Mouse (Mus musculus) liver, embryonic 14.5 days (tissue): ENCODE measurements around the gene Gpd1. TPM values are rescaled to one million over a fixed set of nuclear protein-coding genes. Genes with fewer than 3 reads are reported as not detected.
"Not testable (repeated sequence)": the region's sequence is repeated elsewhere in the genome, so short reads cannot be mapped to it uniquely, and the experiment has no call there.

Experiments used
- ATAC-seq: fragments of 200-750 bp; cut with Nextera tagmentation; 2 replicates; pipeline ENCODE4 v1.8.0; 2017; ENCODE audit warnings: moderate number of reproducible peaks, mild to moderate bottlenecking, moderate library complexity; ENCODE audit not compliant: insufficient read depth
- DNase-seq, 3 experiments: peaks; one replicate each; pipeline ENCODE4 v3.0.0-alpha.2; 2012 to 2013; ENCODE audit warnings: low read depth in 3 of 3, low spot score in 3 of 3
- H3K27ac ChIP-seq: fragments of 300-500 bp; sonication (generic); 2 replicates; pipeline ENCODE4 v1.5.1; 2014; ENCODE audit warnings: moderate library complexity, mild to moderate bottlenecking, control low read depth, inconsistent platforms
- H3K27me3 ChIP-seq: fragments of 300-500 bp; sonication (generic); 2 replicates; pipeline ENCODE4 v1.6.1; 2014; ENCODE audit warnings: mild to moderate bottlenecking, low read length, moderate library complexity; ENCODE audit not compliant: control insufficient read depth, insufficient read depth
- H3K36me3 ChIP-seq: fragments of 300-500 bp; sonication (generic); replicated peaks from 2 replicates; pipeline ENCODE4 v1.6.1; 2014; ENCODE audit warnings: low read depth; ENCODE audit not compliant: control insufficient read depth, insufficient read depth
- H3K4me1 ChIP-seq, 2 experiments: fragments of 200-500 bp in 1 of 2; fragments of 300-500 bp in 1 of 2; sonication (generic) in 1 of 2; replicated peaks; 2 replicates each; pipeline ENCODE4 v1.6.1; 2012 to 2014; ENCODE audit warnings: antibody characterized with exemption in 1 of 2, inconsistent platforms in 1 of 2, low read length in 1 of 2; ENCODE audit not compliant: control insufficient read depth in 2 of 2, insufficient read depth in 2 of 2
- H3K4me2 ChIP-seq: fragments of 300-500 bp; sonication (generic); 2 replicates; pipeline ENCODE4 v1.6.1; 2014; ENCODE audit warnings: low read depth, mild to moderate bottlenecking, control low read depth, moderate library complexity
- H3K4me3 ChIP-seq, 2 experiments: fragments of 200-500 bp in 1 of 2; fragments of 300-500 bp in 1 of 2; sonication (generic) in 1 of 2; 2 replicates each; pipeline ENCODE4 v1.5.1; 2012 to 2014; ENCODE audit warnings: low read depth in 2 of 2, low read length in 2 of 2, mild to moderate bottlenecking in 2 of 2, control low read depth in 1 of 2, inconsistent platforms in 1 of 2, moderate library complexity in 1 of 2; ENCODE audit not compliant: insufficient read depth in 1 of 2
- H3K9ac ChIP-seq: fragments of 300-500 bp; sonication (generic); replicated peaks from 2 replicates; pipeline ENCODE4 v1.6.1; 2014; ENCODE audit warnings: mild to moderate bottlenecking, control low read depth, moderate library complexity
- H3K9me3 ChIP-seq: fragments of 300-500 bp; sonication (generic); 2 replicates; pipeline ENCODE4 v1.6.1; 2016; ENCODE audit warnings: low read length, mixed read lengths; ENCODE audit not compliant: control insufficient read depth
- CTCF ChIP-seq: IDR thresholded peaks from 2 replicates; pipeline ENCODE4 v1.5.1; 2016; ENCODE audit warnings: antibody characterized with exemption, low read depth, control low read depth
- EP300 ChIP-seq: IDR thresholded peaks from 2 replicates; pipeline ENCODE4 v1.6.1; 2016; ENCODE audit warnings: antibody characterized with exemption, low read depth
- WGBS: fragments of 180-500 bp; shearing (Covaris S2); extraction: QIAGEN DNeasy Blood & Tissue Kit; methylation state at CpG from one replicate; pipeline ENCODE4 v1.1.7; 2014; ENCODE audit not compliant: insufficient replicate concordance; 5-methylcytosine and 5-hydroxymethylcytosine counted together
- polyA plus RNA-seq, 2 experiments: library from polyadenylated mRNA; depleted of rRNA in 1 of 2; stranded (reverse) in 1 of 2; unstranded in 1 of 2; fragments of >200 nt; fragmentation: Nextera tagmentation in 1 of 2; extraction: Ambion mirVana in 1 of 2; gene quantifications; 2 replicates each; pipeline versions ENCODE4 v1.2.1 to v1.2.3; 2012 to 2014

Gene Gpd1
- polyA plus RNA-seq, 2 experiments, result 5.2 to 8.1 TPM

- no peak for ATAC-seq
These were observed 53.7 kb downstream of the Gpd1 start for GRCm38 (mm10) chr15:99771004-99771500.

GRCm38 (mm10) chr15:99771601-99772276 is 54.4 kb downstream of the Gpd1 start:
- under 1% methylated on average over 59 of the region's 59 CpGs for WGBS
- no peak for DNase-seq
- peaks cover 5% of the 10 kb centered on the region in 2 experiments; a peak in 2 of 4 replicates for H3K4me1 ChIP-seq
- H3K9me3 ChIP-seq, result no peaks in the 10 kb centered on the region
- peak overlapping the region; percentile 84 for H3K4me2 ChIP-seq
- H3K27ac ChIP-seq, result no peak overlapping the region
- no peaks in the 10 kb centered on the region for H3K36me3 ChIP-seq
- TF ChIP-seq CTCF (no peak), EP300 (no peak)
- peak overlapping the region; percentile 45 for H3K9ac ChIP-seq
- peak overlapping the region; percentile 64 to 65 for H3K4me3 ChIP-seq
- peak; percentile 44 for ATAC-seq
- H3K27me3 ChIP-seq, result no peaks in the 10 kb centered on the region

More at GRCm38 (mm10) chr15:99771004-99771500, 53.7 kb downstream of the Gpd1 start:
- Histone ChIP-seq H3K36me3 (no peaks in the 10 kb centered on the region), H3K4me2 (peak overlapping the region; percentile 84), H3K4me1 (peaks cover 5% of the 10 kb centered on the region in 2 experiments; a peak in 2 of 4 replicates), H3K27ac (no peak overlapping the region), H3K9ac (no peak overlapping the region), H3K4me3 (peak overlapping the region; percentile 64 to 65), H3K9me3 (no peaks in the 10 kb centered on the region), H3K27me3 (no peaks in the 10 kb centered on the region)
- no peak for DNase-seq
- TF ChIP-seq CTCF (no peak), EP300 (no peak)
- 5% methylated on average over 5 of the region's 5 CpGs for WGBS

- DNase-seq (peak; percentile 35 to 49 (median 41)), ATAC-seq (peak; percentile 86)
- Histone ChIP-seq H3K4me3 (peak overlapping the region; percentile 64 to 65), H3K36me3 (no peaks in the 10 kb centered on the region), H3K4me2 (peak overlapping the region; percentile 84), H3K9ac (peak overlapping the region; percentile 45), H3K9me3 (no peaks in the 10 kb centered on the region), H3K27me3 (no peaks in the 10 kb centered on the region), H3K27ac (no peak overlapping the region), H3K4me1 (peaks cover 5% of the 10 kb centered on the region in 2 experiments; a peak in 2 of 4 replicates)
- TF ChIP-seq CTCF (0 out of 2 replicates have a peak, but pooled peaks have one; percentile 1), EP300 (no peak)
- under 1% methylated on average over 40 of the region's 41 CpGs for WGBS
These were observed 55.1 kb downstream of the Gpd1 start for GRCm38 (mm10) chr15:99772277-99772880.

GRCm38 (mm10) chr15:99772881-99772924 is 55.4 kb downstream of the Gpd1 start, which contains the start of gene Cers5:
Gene Cers5, minus strand, starts transcription at chr15:99772885.
- not testable (repeated sequence) for H3K27me3 ChIP-seq, H3K27ac ChIP-seq, H3K4me1 ChIP-seq, H3K36me3 ChIP-seq, ATAC-seq, DNase-seq, H3K9me3 ChIP-seq
- peak within 1 kb of the TSS; percentile 84 for H3K4me2 ChIP-seq
- peak within 1 kb of the TSS; percentile 64 to 65 for H3K4me3 ChIP-seq
- peak within 1 kb of the TSS; percentile 45 for H3K9ac ChIP-seq

- H3K4me3 ChIP-seq, result no peak overlapping the region
- ATAC-seq, result no peak
- no peaks in the 10 kb centered on the region for H3K36me3 ChIP-seq
- DNase-seq, result no peak
- H3K27me3 ChIP-seq, result no peaks in the 10 kb centered on the region
- no peaks in the 10 kb centered on the region for H3K9me3 ChIP-seq
- no peak overlapping the region for H3K9ac ChIP-seq
- H3K4me1 ChIP-seq, result peaks cover 2 to 5% of the 10 kb centered on the region in 2 experiments; a peak in 2 of 4 replicates
- WGBS, result 48% methylated on average over 3 of the region's 3 CpGs
- no peak overlapping the region for H3K4me2 ChIP-seq
- TF ChIP-seq EP300 (no peak), CTCF (no peak)
- no peak overlapping the region for H3K27ac ChIP-seq
These were observed 55.6 kb downstream of the Gpd1 start for GRCm38 (mm10) chr15:99772925-99773324.

Other genes with a start within 250 kb of the Gpd1 start
- gene Bcdin3d, start 242.8 kb upstream of the Gpd1 start, polyA plus RNA-seq (2012; rRNA removed), result 3.0 and 3.3 TPM in 2 replicates
- gene Bcdin3d, start 242.8 kb upstream of the Gpd1 start, polyA plus RNA-seq (2014; fragmentation: Nextera tagmentation; extraction: Ambion mirVana), result 5.0 TPM in 2 replicates
- gene Faim2, start 189.3 kb upstream of the Gpd1 start, polyA plus RNA-seq (2012; rRNA removed), result 0.02 TPM in 1 of 2 replicates, not detected in the other
- gene Faim2, start 189.3 kb upstream of the Gpd1 start, polyA plus RNA-seq (2014; fragmentation: Nextera tagmentation; extraction: Ambion mirVana), result not detected in 2 replicates
- gene Aqp2, start 138.5 kb upstream of the Gpd1 start, polyA plus RNA-seq (2012; rRNA removed), result not detected in 2 replicates
- gene Aqp2, start 138.5 kb upstream of the Gpd1 start, polyA plus RNA-seq (2014; fragmentation: Nextera tagmentation; extraction: Ambion mirVana), result not detected in 2 replicates
- gene Aqp5, start 126.7 kb upstream of the Gpd1 start, polyA plus RNA-seq (2012; rRNA removed), result 0.07 and 0.09 TPM in 2 replicates
- not detected in 2 replicates for gene Aqp5, start 126.7 kb upstream of the Gpd1 start, polyA plus RNA-seq (2014; fragmentation: Nextera tagmentation; extraction: Ambion mirVana)
- not detected in 2 replicates for gene Aqp6, start 116.1 kb upstream of the Gpd1 start, polyA plus RNA-seq (2012; rRNA removed)
- gene Aqp6, start 116.1 kb upstream of the Gpd1 start, polyA plus RNA-seq (2014; fragmentation: Nextera tagmentation; extraction: Ambion mirVana), result not detected in 2 replicates
- gene Racgap1, start 65.9 kb upstream of the Gpd1 start, polyA plus RNA-seq (2012; rRNA removed), result 41.6 and 53.5 TPM in 2 replicates
- 51.1 and 55.4 TPM in 2 replicates for gene Racgap1, start 65.9 kb upstream of the Gpd1 start, polyA plus RNA-seq (2014; fragmentation: Nextera tagmentation; extraction: Ambion mirVana)
- 0.15 and 0.34 TPM in 2 replicates for gene Asic1, start 47.1 kb upstream of the Gpd1 start, polyA plus RNA-seq (2012; rRNA removed)
- 0.04 and 0.06 TPM in 2 replicates for gene Asic1, start 47.1 kb upstream of the Gpd1 start, polyA plus RNA-seq (2014; fragmentation: Nextera tagmentation; extraction: Ambion mirVana)
- gene Smarcd1, start 15.4 kb upstream of the Gpd1 start, polyA plus RNA-seq (2012; rRNA removed), result 6.7 and 6.9 TPM in 2 replicates
- 4.4 and 4.8 TPM in 2 replicates for gene Smarcd1, start 15.4 kb upstream of the Gpd1 start, polyA plus RNA-seq (2014; fragmentation: Nextera tagmentation; extraction: Ambion mirVana)
- not detected in 2 replicates for gene Gm17349, start 12.0 kb upstream of the Gpd1 start, polyA plus RNA-seq (2012; rRNA removed)
- not detected in 2 replicates for gene Gm17349, start 12.0 kb upstream of the Gpd1 start, polyA plus RNA-seq (2014; fragmentation: Nextera tagmentation; extraction: Ambion mirVana)
- 67.6 and 77.0 TPM in 2 replicates for gene Cox14, start 8.1 kb downstream of the Gpd1 start, polyA plus RNA-seq (2012; rRNA removed)
- gene Cox14, start 8.1 kb downstream of the Gpd1 start, polyA plus RNA-seq (2014; fragmentation: Nextera tagmentation; extraction: Ambion mirVana), result 81.4 and 84.9 TPM in 2 replicates
- 4.4 and 5.4 TPM in 2 replicates for gene Cers5, start 55.4 kb downstream of the Gpd1 start, polyA plus RNA-seq (2012; rRNA removed)
- 7.7 and 8.7 TPM in 2 replicates for gene Cers5, start 55.4 kb downstream of the Gpd1 start, polyA plus RNA-seq (2014; fragmentation: Nextera tagmentation; extraction: Ambion mirVana)
- 3.3 and 5.1 TPM in 2 replicates for gene Lima1, start 157.9 kb downstream of the Gpd1 start, polyA plus RNA-seq (2012; rRNA removed)
- gene Lima1, start 157.9 kb downstream of the Gpd1 start, polyA plus RNA-seq (2014; fragmentation: Nextera tagmentation; extraction: Ambion mirVana), result 6.2 and 7.0 TPM in 2 replicates
- not detected in 2 replicates for gene Fam186a, start 249.5 kb downstream of the Gpd1 start, polyA plus RNA-seq (2012; rRNA removed)
- gene Fam186a, start 249.5 kb downstream of the Gpd1 start, polyA plus RNA-seq (2014; fragmentation: Nextera tagmentation; extraction: Ambion mirVana), result not detected in 2 replicates